Mouse (Mus musculus): Measurements from ENCODE around the gene Ugt1a1. TPM values are rescaled to one million over a fixed set of nuclear protein-coding genes. Genes with fewer than 3 reads are reported as not detected.
"Not testable (repeated sequence)": the region's sequence is repeated elsewhere in the genome, so short reads cannot be mapped to it uniquely, and the experiment has no call there.

The Ugt1a1 gene
- 0.33 and 1.3 TPM in 2 replicates for polyA plus RNA-seq (2014; fragmentation: Nextera tagmentation; extraction: Ambion mirVana)

- 67% methylated on average over 8 of the region's 8 CpGs for WGBS
- H3K4me1 ChIP-seq (ENCODE audit: control insufficient read depth, insufficient read depth, low read length) = no peaks in the 10 kb centered on the region
- no peaks in the 10 kb centered on the region for H3K36me3 ChIP-seq (ENCODE audit: control insufficient read depth, insufficient read depth, low read length)
- no peak within 1 kb of the TSS for H3K27ac ChIP-seq (ENCODE audit: low read length)
- H3K9me3 ChIP-seq (ENCODE audit: control insufficient read depth, low read depth, low read length) = peaks cover 51% of the 10 kb centered on the region
- H3K4me2 ChIP-seq (replicated peaks; ENCODE audit: low read depth, low read length) = no peak within 1 kb of the TSS
- ATAC-seq (ENCODE audit: insufficient number of reproducible peaks, insufficient read depth, low FRiP score, low read depth) = peak; percentile 7; the same call in 1 of the 2 replicates
- no peak within 1 kb of the TSS for H3K9ac ChIP-seq (replicated peaks; ENCODE audit: low read depth, low read length)
- H3K4me3 ChIP-seq (ENCODE audit: low read depth, low read length) = no peak within 1 kb of the TSS
- H3K27me3 ChIP-seq (ENCODE audit: control insufficient read depth, insufficient read depth, low read length) = no peaks in the 10 kb centered on the region
Measured at GRCm38 (mm10) chr1:88211812-88212211, at the start of gene Ugt1a1. TSS of gene Ugt1a1 (plus strand) at chr1:88211959.

GRCm38 (mm10) chr1:88165711-88166110 lies 46.0 kb upstream of the Ugt1a1 start, which contains the start of gene Ugt1a5:
TSS of gene Ugt1a5 (plus strand) at chr1:88166012.
- H3K4me2 ChIP-seq (replicated peaks; ENCODE audit: low read depth, low read length) = no peak within 1 kb of the TSS
- WGBS = 76% methylated on average over 5 of the region's 5 CpGs
- no peak within 1 kb of the TSS for H3K27ac ChIP-seq (ENCODE audit: low read length)
- H3K9me3 ChIP-seq (ENCODE audit: control insufficient read depth, low read depth, low read length) = no peaks in the 10 kb centered on the region
- H3K36me3 ChIP-seq (ENCODE audit: control insufficient read depth, insufficient read depth, low read length) = no peaks in the 10 kb centered on the region
- H3K27me3 ChIP-seq (ENCODE audit: control insufficient read depth, insufficient read depth, low read length) = no peaks in the 10 kb centered on the region
- no peak within 1 kb of the TSS for H3K4me3 ChIP-seq (ENCODE audit: low read depth, low read length)
- H3K9ac ChIP-seq (replicated peaks; ENCODE audit: low read depth, low read length) = no peak within 1 kb of the TSS
- ATAC-seq (ENCODE audit: insufficient number of reproducible peaks, insufficient read depth, low FRiP score, low read depth) = no peak
- no peaks in the 10 kb centered on the region for H3K4me1 ChIP-seq (ENCODE audit: control insufficient read depth, insufficient read depth, low read length)

- not testable (repeated sequence) for H3K27me3 ChIP-seq (ENCODE audit: control insufficient read depth, insufficient read depth, low read length); H3K4me2 ChIP-seq (replicated peaks; ENCODE audit: low read depth, low read length); H3K4me3 ChIP-seq (ENCODE audit: low read depth, low read length); ATAC-seq (ENCODE audit: insufficient number of reproducible peaks, insufficient read depth, low FRiP score, low read depth); H3K4me1 ChIP-seq (ENCODE audit: control insufficient read depth, insufficient read depth, low read length); H3K9ac ChIP-seq (replicated peaks; ENCODE audit: low read depth, low read length); H3K9me3 ChIP-seq (ENCODE audit: control insufficient read depth, low read depth, low read length); H3K36me3 ChIP-seq (ENCODE audit: control insufficient read depth, insufficient read depth, low read length); H3K27ac ChIP-seq (ENCODE audit: low read length)
- WGBS = 83% methylated on average over 5 of the region's 7 CpGs
Measured at GRCm38 (mm10) chr1:88172190-88172589, 39.6 kb upstream of the Ugt1a1 start.

GRCm38 (mm10) chr1:88179657-88180056 lies 32.1 kb upstream of the Ugt1a1 start:
- Histone ChIP-seq H3K27me3 (ENCODE audit: control insufficient read depth, insufficient read depth, low read length) (no peaks in the 10 kb centered on the region), H3K4me1 (ENCODE audit: control insufficient read depth, insufficient read depth, low read length) (no peaks in the 10 kb centered on the region), H3K9me3 (ENCODE audit: control insufficient read depth, low read depth, low read length) (peaks cover 17% of the 10 kb centered on the region), H3K27ac (ENCODE audit: low read length) (no peak overlapping the region), H3K4me3 (ENCODE audit: low read depth, low read length) (no peak overlapping the region), H3K9ac (replicated peaks; ENCODE audit: low read depth, low read length) (no peak overlapping the region), H3K36me3 (ENCODE audit: control insufficient read depth, insufficient read depth, low read length) (no peaks in the 10 kb centered on the region), H3K4me2 (replicated peaks; ENCODE audit: low read depth, low read length) (no peak overlapping the region)
- 93% methylated on average over 1 of the region's 1 CpGs for WGBS
- ATAC-seq (ENCODE audit: insufficient number of reproducible peaks, insufficient read depth, low FRiP score, low read depth) = no peak

GRCm38 (mm10) chr1:88186325-88186935 lies 25.3 kb upstream of the Ugt1a1 start:
- H3K27ac ChIP-seq (ENCODE audit: low read length) = no peak overlapping the region
- H3K36me3 ChIP-seq (ENCODE audit: control insufficient read depth, insufficient read depth, low read length) = no peaks in the 10 kb centered on the region
- no peak overlapping the region for H3K4me2 ChIP-seq (replicated peaks; ENCODE audit: low read depth, low read length)
- no peak overlapping the region for H3K9ac ChIP-seq (replicated peaks; ENCODE audit: low read depth, low read length)
- H3K27me3 ChIP-seq (ENCODE audit: control insufficient read depth, insufficient read depth, low read length) = no peaks in the 10 kb centered on the region
- WGBS = 81% methylated on average over 5 of the region's 5 CpGs
- ATAC-seq (ENCODE audit: insufficient number of reproducible peaks, insufficient read depth, low FRiP score, low read depth) = no peak
- H3K9me3 ChIP-seq (ENCODE audit: control insufficient read depth, low read depth, low read length) = no peaks in the 10 kb centered on the region
- no peak overlapping the region for H3K4me3 ChIP-seq (ENCODE audit: low read depth, low read length)
- no peaks in the 10 kb centered on the region for H3K4me1 ChIP-seq (ENCODE audit: control insufficient read depth, insufficient read depth, low read length)

- WGBS = 67% methylated on average over 3 of the region's 3 CpGs
- Histone ChIP-seq H3K9ac (replicated peaks; ENCODE audit: low read depth, low read length) (no peak overlapping the region), H3K4me1 (ENCODE audit: control insufficient read depth, insufficient read depth, low read length) (no peaks in the 10 kb centered on the region), H3K4me2 (replicated peaks; ENCODE audit: low read depth, low read length) (no peak overlapping the region), H3K27ac (ENCODE audit: low read length) (no peak overlapping the region), H3K27me3 (ENCODE audit: control insufficient read depth, insufficient read depth, low read length) (no peaks in the 10 kb centered on the region), H3K4me3 (ENCODE audit: low read depth, low read length) (no peak overlapping the region), H3K36me3 (ENCODE audit: control insufficient read depth, insufficient read depth, low read length) (no peaks in the 10 kb centered on the region), H3K9me3 (ENCODE audit: control insufficient read depth, low read depth, low read length) (no peaks in the 10 kb centered on the region)
- no peak for ATAC-seq (ENCODE audit: insufficient number of reproducible peaks, insufficient read depth, low FRiP score, low read depth)
Measured at GRCm38 (mm10) chr1:88192136-88192535, 19.6 kb upstream of the Ugt1a1 start.

- Histone ChIP-seq H3K9ac (replicated peaks; ENCODE audit: low read depth, low read length) (no peak overlapping the region), H3K27ac (ENCODE audit: low read length) (no peak overlapping the region), H3K9me3 (ENCODE audit: control insufficient read depth, low read depth, low read length) (no peaks in the 10 kb centered on the region), H3K27me3 (ENCODE audit: control insufficient read depth, insufficient read depth, low read length) (no peaks in the 10 kb centered on the region), H3K4me1 (ENCODE audit: control insufficient read depth, insufficient read depth, low read length) (no peaks in the 10 kb centered on the region), H3K36me3 (ENCODE audit: control insufficient read depth, insufficient read depth, low read length) (no peaks in the 10 kb centered on the region), H3K4me3 (ENCODE audit: low read depth, low read length) (no peak overlapping the region), H3K4me2 (replicated peaks; ENCODE audit: low read depth, low read length) (no peak overlapping the region)
- no peak for ATAC-seq (ENCODE audit: insufficient number of reproducible peaks, insufficient read depth, low FRiP score, low read depth)
- 82% methylated on average over 1 of the region's 1 CpGs for WGBS
Measured at GRCm38 (mm10) chr1:88195687-88196086, 16.1 kb upstream of the Ugt1a1 start.

- ATAC-seq (ENCODE audit: insufficient number of reproducible peaks, insufficient read depth, low FRiP score, low read depth) = no peak
- WGBS = 76% methylated on average over 3 of the region's 3 CpGs
- H3K27ac ChIP-seq (ENCODE audit: low read length) = no peak overlapping the region
Measured at GRCm38 (mm10) chr1:88197443-88197842, 14.3 kb upstream of the Ugt1a1 start.

GRCm38 (mm10) chr1:88199996-88200395 lies 11.8 kb upstream of the Ugt1a1 start:
- Histone ChIP-seq H3K4me1 (ENCODE audit: control insufficient read depth, insufficient read depth, low read length) (no peaks in the 10 kb centered on the region), H3K4me3 (ENCODE audit: low read depth, low read length) (no peak overlapping the region), H3K9me3 (ENCODE audit: control insufficient read depth, low read depth, low read length) (no peaks in the 10 kb centered on the region; the same call in 1 of the 2 replicates), H3K27me3 (ENCODE audit: control insufficient read depth, insufficient read depth, low read length) (no peaks in the 10 kb centered on the region), H3K9ac (replicated peaks; ENCODE audit: low read depth, low read length) (no peak overlapping the region), H3K27ac (ENCODE audit: low read length) (no peak overlapping the region), H3K36me3 (ENCODE audit: control insufficient read depth, insufficient read depth, low read length) (no peaks in the 10 kb centered on the region), H3K4me2 (replicated peaks; ENCODE audit: low read depth, low read length) (no peak overlapping the region)
- no peak for ATAC-seq (ENCODE audit: insufficient number of reproducible peaks, insufficient read depth, low FRiP score, low read depth)
- 55% methylated on average over 2 of the region's 2 CpGs for WGBS

More at GRCm38 (mm10) chr1:88197443-88197842, 14.3 kb upstream of the Ugt1a1 start:
- Histone ChIP-seq H3K4me2 (replicated peaks; ENCODE audit: low read depth, low read length) (no peak overlapping the region), H3K36me3 (ENCODE audit: control insufficient read depth, insufficient read depth, low read length) (no peaks in the 10 kb centered on the region), H3K4me3 (ENCODE audit: low read depth, low read length) (no peak overlapping the region), H3K9me3 (ENCODE audit: control insufficient read depth, low read depth, low read length) (no peaks in the 10 kb centered on the region), H3K27me3 (ENCODE audit: control insufficient read depth, insufficient read depth, low read length) (no peaks in the 10 kb centered on the region), H3K4me1 (ENCODE audit: control insufficient read depth, insufficient read depth, low read length) (no peaks in the 10 kb centered on the region), H3K9ac (replicated peaks; ENCODE audit: low read depth, low read length) (no peak overlapping the region)
